Mouse (Mus musculus) stomach, postnatal 0 days (tissue): ENCODE data around the gene Ednra.

Experiments used
- CTCF ChIP-seq: IDR thresholded peaks from 2 replicates; pipeline ENCODE4 v1.5.1; 2016; ENCODE audit warnings: antibody characterized with exemption, low read depth, mild to moderate bottlenecking, moderate library complexity
- EP300 ChIP-seq: optimal IDR thresholded peaks from 2 replicates; pipeline ENCODE3; 2016; ENCODE audit warnings: antibody characterized with exemption

- TF ChIP-seq CTCF (no peak), EP300 (no peak)
Observed at GRCm38 (mm10) chr8:77742395-77742794, 18.1 kb upstream of the Ednra start.
